Mouse (Mus musculus) gastrocnemius, postnatal 14 days (tissue): ENCODE measurements at regions not wholly inside any gene's neighbourhood (a gene's known extent, or its start where the extent isn't known, plus 50 kb on each side); places are given as distances from the start of the nearest gene placed in this dataset.

Source experiments
- DNase-seq: peaks from one replicate; pipeline ENCODE4 v3.0.0; 2021; ENCODE audit warnings: mixed read lengths
- intact Hi-C: fragments of 180-260 bp; cut with DNase I; formaldehyde crosslinking; loops from one replicate; pipeline ENCODE4 v1.15.1; 2025; ENCODE audit warnings: low total_unique reads

- no peak for DNase-seq
- intact Hi-C loops = no loop called here
Observed at GRCm38 (mm10) chr10:8077904-8078811, 122.1 kb upstream of the Tab2 start.

- DNase-seq = no peak
- intact Hi-C loops = no loop called here
Observed at GRCm38 (mm10) chr10:8072463-8072862, 116.4 kb upstream of the Tab2 start.

DNA sequence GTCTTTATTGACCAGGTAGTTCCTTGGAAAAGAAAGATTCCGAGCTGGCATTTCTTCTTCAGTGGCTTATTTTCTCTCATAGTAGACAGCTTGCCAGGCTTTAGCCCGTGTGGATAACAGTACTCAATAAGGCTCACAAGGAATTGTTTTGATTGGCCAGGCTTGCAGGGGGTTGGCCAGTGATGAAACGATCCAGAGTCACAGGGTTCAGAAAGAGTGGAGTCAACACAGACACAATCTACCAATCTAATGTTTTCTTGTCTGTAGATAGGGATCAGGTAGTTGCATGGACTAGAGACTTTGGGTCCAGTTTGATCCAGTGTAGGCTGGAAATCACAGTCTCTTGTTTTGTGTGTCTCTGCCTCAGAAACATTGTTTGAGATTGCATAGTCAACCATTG is 115.8 kb upstream of the Tab2 start:
- intact Hi-C loops = no loop called here
- no peak for DNase-seq

GRCm38 (mm10) chr10:8070472-8070871 is 114.4 kb upstream of the Tab2 start:
- intact Hi-C loops = no loop called here
- no peak for DNase-seq

GRCm38 (mm10) chr10:8066926-8067325 is 110.9 kb upstream of the Tab2 start:
- intact Hi-C loops = no loop called here

GRCm38 (mm10) chr10:8065746-8066145 is 109.7 kb upstream of the Tab2 start:
- intact Hi-C loops = no loop called here
- no peak for DNase-seq

More at GRCm38 (mm10) chr10:8066926-8067325, 110.9 kb upstream of the Tab2 start:
- DNase-seq = no peak

- intact Hi-C loops = no loop called here
- no peak for DNase-seq
Observed at GRCm38 (mm10) chr10:8064281-8064680, 108.3 kb upstream of the Tab2 start.

DNA sequence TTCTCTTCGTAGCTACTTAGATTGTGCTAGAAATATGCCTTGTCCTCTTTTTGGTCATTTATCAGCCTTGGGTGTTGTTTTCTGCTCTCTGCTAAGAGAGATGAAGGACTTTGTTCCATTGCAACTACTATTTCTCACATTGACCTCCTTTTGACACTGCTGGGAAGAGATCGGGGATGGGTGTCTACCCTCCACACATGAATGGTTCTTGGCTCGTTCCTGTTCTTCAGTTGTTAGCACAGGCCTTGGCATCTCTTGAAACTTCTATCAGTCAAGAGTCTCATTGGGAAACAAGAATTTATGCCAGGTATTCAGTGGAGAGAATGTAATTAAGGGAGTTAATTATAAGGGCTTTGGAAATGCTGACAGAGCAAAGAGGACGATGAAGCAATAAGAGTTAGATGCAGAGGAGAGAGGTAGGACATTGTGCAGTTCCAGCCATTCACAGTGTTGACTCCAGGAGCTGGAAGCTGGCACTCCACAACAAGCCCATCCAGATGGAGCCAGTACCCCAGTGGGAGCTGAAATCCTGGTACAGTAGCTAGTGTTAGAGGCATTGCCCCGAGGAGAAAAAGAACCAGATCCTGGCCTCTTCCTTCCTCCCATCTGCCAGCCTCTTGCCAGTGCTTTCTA is 107.5 kb upstream of the Tab2 start:
- intact Hi-C loops = no loop called here
- DNase-seq = no peak

GRCm38 (mm10) chr10:8060987-8061386 is 105.0 kb upstream of the Tab2 start:
- DNase-seq = no peak
- intact Hi-C loops = no loop called here

- intact Hi-C loops = no loop called here
- DNase-seq = no peak
Observed at GRCm38 (mm10) chr10:8059769-8060168, 103.7 kb upstream of the Tab2 start.

- no peak for DNase-seq
Observed at GRCm38 (mm10) chr10:8057855-8058254, 101.8 kb upstream of the Tab2 start.

DNA sequence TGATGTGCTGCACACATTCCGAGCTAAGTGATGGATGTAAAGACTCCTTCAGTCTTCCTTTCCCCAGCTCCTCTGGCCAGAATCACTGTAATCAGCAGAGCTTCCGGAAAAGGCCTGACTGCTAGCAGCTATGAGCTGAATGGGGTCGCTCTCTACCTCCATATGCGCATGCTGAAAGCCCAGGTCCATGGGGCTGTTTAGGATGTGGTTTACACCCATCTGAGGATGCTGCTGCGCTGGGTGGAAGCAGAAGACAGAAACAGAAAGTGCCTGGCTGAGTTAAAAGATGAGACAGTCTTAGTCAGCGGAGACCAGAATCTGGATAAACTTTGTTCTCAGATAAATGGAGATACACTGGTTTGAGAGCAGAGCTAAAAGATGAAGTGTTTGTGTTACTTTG is 99.3 kb upstream of the Tab2 start:
- intact Hi-C loops = no loop called here
- no peak for DNase-seq

More at GRCm38 (mm10) chr10:8057855-8058254, 101.8 kb upstream of the Tab2 start:
- intact Hi-C loops = no loop called here

- no peak for DNase-seq
- intact Hi-C loops = no loop called here
Observed at GRCm38 (mm10) chr10:8043416-8044163, 87.6 kb upstream of the Tab2 start.

GRCm38 (mm10) chr10:8042306-8042705 is 86.3 kb upstream of the Tab2 start:
- no peak for DNase-seq
- intact Hi-C loops = no loop called here

- no peak for DNase-seq
Observed at GRCm38 (mm10) chr10:8041790-8042189, 85.8 kb upstream of the Tab2 start.

DNA sequence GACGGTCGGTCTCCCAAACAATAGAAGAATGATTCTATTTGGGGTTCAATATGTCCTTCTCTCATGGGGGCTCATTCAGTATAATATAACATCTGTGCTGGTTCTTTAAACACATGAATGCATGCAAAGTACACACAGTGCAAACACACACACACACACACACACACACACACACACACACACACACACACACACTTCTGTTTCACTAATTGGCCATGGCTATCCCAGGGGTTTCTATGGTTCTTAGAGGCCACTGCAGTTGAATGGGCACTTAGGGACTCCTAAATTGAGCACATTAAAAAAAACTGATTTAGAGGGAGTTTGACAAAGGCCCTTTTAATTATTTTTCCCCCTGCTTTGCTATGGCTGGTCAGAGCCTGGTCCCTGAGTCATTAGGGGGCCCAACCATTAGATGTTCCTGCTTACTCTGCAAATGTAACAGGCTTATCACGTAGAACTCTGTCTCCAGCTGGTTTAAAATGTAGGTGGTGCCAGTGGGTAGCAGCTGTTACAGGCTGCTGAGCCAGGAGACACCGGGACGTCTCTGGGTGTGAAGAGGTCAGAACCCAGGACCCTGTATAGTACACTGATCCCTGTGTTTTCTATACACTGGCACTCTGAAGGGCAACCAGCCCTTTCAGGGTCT is 82.1 kb upstream of the Tab2 start:
- no peak for DNase-seq
- intact Hi-C loops = no loop called here

More at GRCm38 (mm10) chr10:8041790-8042189, 85.8 kb upstream of the Tab2 start:
- intact Hi-C loops = no loop called here

DNA sequence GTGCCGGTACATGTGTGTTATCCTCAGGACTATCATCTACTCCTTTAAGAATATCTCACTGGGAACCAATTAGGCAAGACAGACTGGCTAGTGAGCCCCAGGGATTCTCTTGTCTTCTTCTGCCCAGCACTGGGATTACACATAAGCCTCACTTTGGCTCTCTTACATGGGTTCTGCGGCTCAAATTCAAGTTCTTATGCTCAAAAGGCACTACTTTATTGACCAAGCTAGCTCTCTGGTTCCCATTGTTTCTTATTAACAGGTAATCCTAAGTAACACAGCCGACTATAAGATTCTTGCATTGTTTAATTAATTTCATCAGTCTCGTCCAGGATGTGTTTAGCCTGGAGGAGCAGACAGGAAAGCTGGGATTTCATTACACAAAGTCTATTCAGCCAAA is 80.3 kb upstream of the Tab2 start:
- intact Hi-C loops = no loop called here
- DNase-seq = no peak

- intact Hi-C loops = no loop called here
- no peak for DNase-seq
Observed at GRCm38 (mm10) chr10:8035310-8035709, 79.3 kb upstream of the Tab2 start.

- DNase-seq = no peak
- intact Hi-C loops = no loop called here
Observed at GRCm38 (mm10) chr10:8032203-8032602, 76.2 kb upstream of the Tab2 start.

- intact Hi-C loops = no loop called here
- DNase-seq = no peak
Observed at GRCm38 (mm10) chr10:8028840-8029239, 72.8 kb upstream of the Tab2 start.
